Mouse (Mus musculus): ENCODE results near the gene Snip1. TPM values are rescaled to one million over a fixed set of nuclear protein-coding genes. Genes with fewer than 3 reads are reported as not detected.

Snip1 gene
- polyA plus RNA-seq (2012; ENCODE audit: insufficient read depth, insufficient read length, missing spikeins), result 18.0 and 18.5 TPM in 2 replicates

DNA sequence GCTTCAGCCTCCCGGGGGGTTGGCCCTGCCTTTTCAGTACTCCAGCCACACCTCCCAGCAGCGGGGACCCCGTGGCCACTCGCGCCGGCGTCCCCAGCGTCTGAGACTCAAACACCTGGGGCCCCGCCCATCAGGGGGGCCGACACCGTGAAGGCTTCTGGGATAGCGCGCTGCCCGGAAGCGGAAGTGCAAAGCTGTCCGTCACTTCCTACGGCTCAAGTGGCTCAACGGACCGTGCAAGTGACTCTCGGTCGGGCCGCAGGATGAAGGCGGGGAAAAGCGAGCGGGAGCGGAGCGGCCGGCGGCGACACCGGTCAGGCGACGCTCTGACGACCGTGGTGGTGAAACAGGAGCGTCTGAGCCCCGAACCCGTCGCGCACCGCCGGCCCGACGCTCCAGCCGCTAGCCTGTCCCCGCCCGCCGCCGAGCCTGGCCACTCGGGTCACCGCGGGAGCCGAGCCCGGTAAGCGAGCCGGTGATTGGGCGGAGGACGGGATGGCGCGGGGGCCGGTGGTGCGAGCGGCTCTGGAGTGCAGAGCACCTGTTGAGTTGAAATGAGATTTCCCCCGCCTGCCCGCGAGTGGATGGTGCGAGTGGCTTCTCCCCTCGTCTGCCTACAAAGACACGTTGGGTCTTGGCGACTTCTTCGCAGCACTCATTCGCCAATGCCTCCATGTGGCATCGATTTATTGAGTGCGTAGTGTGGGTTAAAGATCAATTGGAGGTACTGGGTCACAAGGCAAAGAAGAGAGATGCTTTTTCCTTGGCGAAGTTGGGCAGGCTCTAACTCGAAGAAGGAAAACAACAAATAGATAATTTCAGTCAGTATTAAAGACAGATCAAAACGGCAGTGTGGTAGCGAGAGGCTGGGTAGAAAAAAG is at the start of gene Snip1:
Gene Snip1 (plus strand): TSS at position 183 of the 881 bp plus-strand sequence.
- H3K27ac ChIP-seq (ENCODE audit: insufficient read depth, low read depth, low read length), result peak within 1 kb of the TSS; percentile 28

GRCm38 (mm10) chr4:125017431-125017830 is 49.0 kb upstream of the Snip1 start:
- no peak for TF ChIP-seq POLR2A (IDR thresholded peaks at IDR 0.05; ENCODE audit: borderline replicate concordance, low read depth, low read length)
- no peak for TF ChIP-seq CTCF (IDR thresholded peaks at IDR 0.05; ENCODE audit: low read depth, low read length)
- Histone ChIP-seq H3K4me1 (ENCODE audit: control insufficient read depth, insufficient read depth, low read length) (peaks cover 8% of the 10 kb centered on the region; the same call in 1 of the 2 replicates), H3K4me3 (ENCODE audit: insufficient read depth, low read length) (no peak overlapping the region), H3K27ac (ENCODE audit: insufficient read depth, low read depth, low read length) (no peak overlapping the region)

More for the DNA sequence above, at the start of gene Snip1:
- Histone ChIP-seq H3K4me1 (ENCODE audit: control insufficient read depth, insufficient read depth, low read length) (peaks cover 10% of the 10 kb centered on the region; the same call in 1 of the 2 replicates), H3K4me3 (ENCODE audit: insufficient read depth, low read length) (peak within 1 kb of the TSS; percentile 91)
- peak; percentile 65; the same call in 1 of the 2 replicates for TF ChIP-seq POLR2A (IDR thresholded peaks at IDR 0.05; ENCODE audit: borderline replicate concordance, low read depth, low read length)
- TF ChIP-seq CTCF (IDR thresholded peaks at IDR 0.05; ENCODE audit: low read depth, low read length), result no peak

GRCm38 (mm10) chr4:125020780-125021538 is 45.5 kb upstream of the Snip1 start:
- peaks cover 5% of the 10 kb centered on the region; the same call in 1 of the 2 replicates for H3K4me1 ChIP-seq (ENCODE audit: control insufficient read depth, insufficient read depth, low read length)
- H3K4me3 ChIP-seq (ENCODE audit: insufficient read depth, low read length), result no peak overlapping the region
- H3K27ac ChIP-seq (ENCODE audit: insufficient read depth, low read depth, low read length), result no peak overlapping the region
- TF ChIP-seq CTCF (IDR thresholded peaks at IDR 0.05; ENCODE audit: low read depth, low read length) (no peak), POLR2A (IDR thresholded peaks at IDR 0.05; ENCODE audit: borderline replicate concordance, low read depth, low read length) (no peak)

DNA sequence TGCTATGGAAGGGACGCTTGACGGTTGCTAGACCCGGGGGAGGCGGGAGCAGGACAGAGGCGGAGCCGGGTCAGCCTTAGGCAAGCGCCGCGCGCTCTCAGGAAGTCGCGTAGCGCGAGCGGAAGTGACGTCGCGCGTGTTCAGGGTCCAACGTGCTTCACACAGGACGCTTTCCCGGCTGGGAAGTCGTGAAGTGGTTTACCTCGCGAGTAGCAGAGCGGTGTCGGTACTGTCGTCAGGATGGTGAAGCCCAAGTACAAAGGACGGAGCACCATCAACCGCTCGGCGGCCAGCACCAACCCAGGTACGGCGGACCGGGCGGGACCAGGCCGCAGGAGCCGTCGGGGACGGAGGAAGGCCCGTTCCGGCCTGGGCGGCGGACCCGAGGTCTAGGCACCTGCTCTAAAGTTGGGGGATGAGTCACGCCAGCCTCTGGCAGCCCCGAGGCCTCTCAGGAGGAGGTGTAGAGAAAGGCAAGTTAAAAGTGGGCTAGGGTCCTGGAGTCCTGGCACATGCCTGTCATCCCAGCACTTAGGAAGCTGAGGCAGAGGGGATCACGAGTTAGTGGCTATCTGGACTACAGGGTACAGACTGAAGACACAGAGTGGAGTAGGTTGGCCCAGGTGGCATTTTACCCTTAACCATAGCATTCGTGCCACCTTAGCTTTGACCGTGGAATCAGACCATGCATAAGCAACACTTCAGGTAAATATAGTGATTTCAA is 36.4 kb upstream of the Snip1 start:
- Histone ChIP-seq H3K4me3 (ENCODE audit: insufficient read depth, low read length) (peak overlapping the region; percentile 83), H3K27ac (ENCODE audit: insufficient read depth, low read depth, low read length) (0 out of 2 replicates have a peak overlapping the region, but pooled peaks have one; percentile 20), H3K4me1 (ENCODE audit: control insufficient read depth, insufficient read depth, low read length) (peaks cover 4% of the 10 kb centered on the region; the same call in 1 of the 2 replicates)
- TF ChIP-seq POLR2A (IDR thresholded peaks at IDR 0.05; ENCODE audit: borderline replicate concordance, low read depth, low read length) (no peak), CTCF (IDR thresholded peaks at IDR 0.05; ENCODE audit: low read depth, low read length) (no peak)

DNA sequence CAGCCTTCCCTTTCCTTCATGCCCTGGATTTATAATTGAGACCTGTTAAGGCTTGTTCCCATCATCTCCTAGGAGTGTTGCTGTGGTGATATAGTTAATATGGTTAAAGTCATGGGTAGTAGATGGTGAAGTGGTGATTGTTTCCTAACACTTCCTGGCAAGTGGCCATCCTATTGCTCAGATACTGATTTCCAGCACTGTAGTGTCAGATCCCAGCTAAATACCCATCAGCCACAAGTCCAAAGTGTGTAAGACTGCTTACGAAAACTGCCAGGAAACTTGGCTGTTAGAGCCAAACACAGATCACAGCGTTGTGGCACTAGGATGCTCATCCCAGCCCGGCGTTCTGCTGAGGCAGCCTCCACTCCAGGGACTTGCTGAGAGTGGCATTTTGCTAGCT is 32.1 kb upstream of the Snip1 start:
- H3K4me1 ChIP-seq (ENCODE audit: control insufficient read depth, insufficient read depth, low read length), result 0 out of 2 replicates have a peak, but pooled peaks cover 3% of the 10 kb centered on the region
- no peak overlapping the region for H3K4me3 ChIP-seq (ENCODE audit: insufficient read depth, low read length)
- TF ChIP-seq CTCF (IDR thresholded peaks at IDR 0.05; ENCODE audit: low read depth, low read length), result no peak
- no peak for TF ChIP-seq POLR2A (IDR thresholded peaks at IDR 0.05; ENCODE audit: borderline replicate concordance, low read depth, low read length)
- no peak overlapping the region for H3K27ac ChIP-seq (ENCODE audit: insufficient read depth, low read depth, low read length)

DNA sequence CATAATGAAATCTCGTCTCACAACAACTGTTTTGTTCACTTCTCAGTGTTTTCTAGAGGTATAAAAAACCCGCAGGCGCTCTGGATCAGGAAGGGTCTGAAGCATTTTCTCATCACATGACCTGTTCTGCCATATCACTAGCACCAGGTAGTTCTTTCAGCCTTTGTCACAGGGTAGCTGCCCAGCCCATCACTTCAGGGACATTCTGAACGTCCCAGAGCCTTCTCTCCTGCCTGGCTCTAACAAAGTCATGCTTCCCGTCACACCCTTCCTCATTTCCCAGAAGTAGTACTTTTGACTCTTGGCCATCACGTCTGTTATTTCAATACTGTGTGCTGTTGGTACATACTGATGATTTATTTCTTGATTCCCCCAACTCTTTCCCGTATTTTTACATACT is 22.0 kb upstream of the Snip1 start:
- H3K4me3 ChIP-seq (ENCODE audit: insufficient read depth, low read length), result no peak overlapping the region
- TF ChIP-seq CTCF (IDR thresholded peaks at IDR 0.05; ENCODE audit: low read depth, low read length) (no peak), POLR2A (IDR thresholded peaks at IDR 0.05; ENCODE audit: borderline replicate concordance, low read depth, low read length) (no peak)
- no peaks in the 10 kb centered on the region for H3K4me1 ChIP-seq (ENCODE audit: control insufficient read depth, insufficient read depth, low read length)
- no peak overlapping the region for H3K27ac ChIP-seq (ENCODE audit: insufficient read depth, low read depth, low read length)

GRCm38 (mm10) chr4:125055385-125055784 is 11.1 kb upstream of the Snip1 start:
- Histone ChIP-seq H3K4me1 (ENCODE audit: control insufficient read depth, insufficient read depth, low read length) (peaks cover 27% of the 10 kb centered on the region), H3K4me3 (ENCODE audit: insufficient read depth, low read length) (no peak overlapping the region), H3K27ac (ENCODE audit: insufficient read depth, low read depth, low read length) (peak overlapping the region; percentile 86)
- no peak for TF ChIP-seq CTCF (IDR thresholded peaks at IDR 0.05; ENCODE audit: low read depth, low read length)
- no peak for TF ChIP-seq POLR2A (IDR thresholded peaks at IDR 0.05; ENCODE audit: borderline replicate concordance, low read depth, low read length)

GRCm38 (mm10) chr4:125056476-125056875 is 10.0 kb upstream of the Snip1 start:
- H3K27ac ChIP-seq (ENCODE audit: insufficient read depth, low read depth, low read length), result no peak overlapping the region
- TF ChIP-seq POLR2A (IDR thresholded peaks at IDR 0.05; ENCODE audit: borderline replicate concordance, low read depth, low read length) (no peak), CTCF (IDR thresholded peaks at IDR 0.05; ENCODE audit: low read depth, low read length) (no peak)
- no peak overlapping the region for H3K4me3 ChIP-seq (ENCODE audit: insufficient read depth, low read length)
- peaks cover 25% of the 10 kb centered on the region for H3K4me1 ChIP-seq (ENCODE audit: control insufficient read depth, insufficient read depth, low read length)

GRCm38 (mm10) chr4:125057273-125057672 is 9.2 kb upstream of the Snip1 start:
- no peak for TF ChIP-seq POLR2A (IDR thresholded peaks at IDR 0.05; ENCODE audit: borderline replicate concordance, low read depth, low read length)
- no peak for TF ChIP-seq CTCF (IDR thresholded peaks at IDR 0.05; ENCODE audit: low read depth, low read length)
- H3K4me1 ChIP-seq (ENCODE audit: control insufficient read depth, insufficient read depth, low read length), result peaks cover 22% of the 10 kb centered on the region
- no peak overlapping the region for H3K27ac ChIP-seq (ENCODE audit: insufficient read depth, low read depth, low read length)
- H3K4me3 ChIP-seq (ENCODE audit: insufficient read depth, low read length), result no peak overlapping the region
